Mouse (Mus musculus): Measurements from ENCODE around the gene Tmem190.
"Not testable (repeated sequence)": the region's sequence is repeated elsewhere in the genome, so short reads cannot be mapped to it uniquely, and the experiment has no call there.

Tmem190 gene

GRCm38 (mm10) chr7:4776131-4776530 lies 6.6 kb upstream of the Tmem190 start:
- no peak for DNase-seq (ENCODE audit: low spot score in 2 of 2)

- no peak for DNase-seq (ENCODE audit: low spot score in 2 of 2)
Measured at GRCm38 (mm10) chr7:4776861-4777830, 5.6 kb upstream of the Tmem190 start.

- no peak for DNase-seq (ENCODE audit: low spot score in 2 of 2)
Measured at GRCm38 (mm10) chr7:4777851-4778637, 4.7 kb upstream of the Tmem190 start.

- no peak for DNase-seq (ENCODE audit: low spot score in 2 of 2)
Measured at GRCm38 (mm10) chr7:4779921-4780320, 2.8 kb upstream of the Tmem190 start.

- DNase-seq (ENCODE audit: low spot score in 2 of 2): no peak
Measured at GRCm38 (mm10) chr7:4782130-4782529, 607 bp upstream of the Tmem190 start.

- no peak for DNase-seq (ENCODE audit: low spot score in 2 of 2)
Measured at GRCm38 (mm10) chr7:4783667-4784268, 1.0 kb downstream of the Tmem190 start.

- peak; percentile 41 to 48 for DNase-seq (ENCODE audit: low spot score in 2 of 2)
Measured at GRCm38 (mm10) chr7:4788499-4789435, 6.0 kb downstream of the Tmem190 start.

GRCm38 (mm10) chr7:4789436-4789935 lies 6.7 kb downstream of the Tmem190 start, which contains the start of gene Tmem238:
Tmem238 (minus strand) TSS chr7:4789656.
- peak in 1 of 2 experiments; percentile 44 for DNase-seq (ENCODE audit: low spot score in 2 of 2)

GRCm38 (mm10) chr7:4792278-4793212 lies 9.8 kb downstream of the Tmem190 start, which contains the start of gene Rpl28:
Rpl28 (plus strand) TSS chr7:4792874.
- peak; percentile 95 to 96 for DNase-seq (ENCODE audit: low spot score in 2 of 2)

GRCm38 (mm10) chr7:4793248-4793647 lies 10.5 kb downstream of the Tmem190 start:
- not testable (repeated sequence) for DNase-seq (ENCODE audit: low spot score in 2 of 2)

GRCm38 (mm10) chr7:4793674-4794073 lies 10.9 kb downstream of the Tmem190 start:
- no peak for DNase-seq (ENCODE audit: low spot score in 2 of 2)

- no peak for DNase-seq (ENCODE audit: low spot score in 2 of 2)
Measured at GRCm38 (mm10) chr7:4794631-4795168, 12.0 kb downstream of the Tmem190 start.

GRCm38 (mm10) chr7:4795767-4796433 lies 13.2 kb downstream of the Tmem190 start:
- peak; percentile 20 to 30 for DNase-seq (ENCODE audit: low spot score in 2 of 2)

- DNase-seq (ENCODE audit: low spot score in 2 of 2): no peak
Measured at GRCm38 (mm10) chr7:4802247-4802646, 19.5 kb downstream of the Tmem190 start.

GRCm38 (mm10) chr7:4806716-4807115 lies 24.0 kb downstream of the Tmem190 start:
- no peak for DNase-seq (ENCODE audit: low spot score in 2 of 2)

- not testable (repeated sequence) for DNase-seq (ENCODE audit: low spot score in 2 of 2)
Measured at GRCm38 (mm10) chr7:4811131-4811530, 28.4 kb downstream of the Tmem190 start.

- no peak for DNase-seq (ENCODE audit: low spot score in 2 of 2)
Measured at GRCm38 (mm10) chr7:4811842-4812302, 29.1 kb downstream of the Tmem190 start.

- peak; percentile 99 to 100 for DNase-seq (ENCODE audit: low spot score in 2 of 2)
Measured at GRCm38 (mm10) chr7:4812303-4813104, 29.8 kb downstream of the Tmem190 start, which contains the start of gene Ube2s. Ube2s (minus strand) TSS chr7:4812590.

Measured in heart, adult 9 months (tissue).